In the genomic region with DNA sequence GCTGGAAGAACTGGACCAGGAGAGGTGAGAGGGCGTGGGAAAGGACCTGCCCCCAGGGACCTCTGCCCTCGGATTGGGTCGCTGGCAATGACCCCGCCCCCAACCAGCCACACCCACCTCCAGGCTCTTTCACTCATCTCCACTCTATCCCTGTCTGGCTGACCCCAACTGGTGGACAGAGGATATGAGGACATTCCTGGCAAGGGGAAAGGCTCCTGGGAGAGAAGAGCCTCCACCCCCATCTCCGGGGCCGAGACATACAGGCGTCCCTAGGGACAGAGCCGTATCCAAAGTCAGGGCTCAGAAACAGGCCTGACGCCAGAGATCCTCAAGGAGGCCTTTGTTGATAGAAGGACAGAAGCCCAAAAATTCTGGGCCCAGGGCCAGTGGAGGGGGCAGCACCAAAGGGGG, we compare ENCODE assay signal across 8 mouse cellular contexts. TPM values are rescaled to one million over a fixed set of nuclear protein-coding genes. Genes with fewer than 3 reads are reported as not detected.
DNase-seq lines count a peak whose midpoint lies in the region; ATAC-seq lines count a peak whose summit lies in the region.

No protein-coding gene starts in this region.

- no peaks in the 10 kb centered on the region for H3K9me3 ChIP-seq in intestine, embryonic 15.5 days
- no peaks in the 10 kb centered on the region for H3K9me3 ChIP-seq in liver, embryonic 12.5 days (replicated peaks)

- DNase-seq in frontal cortex, postnatal 25 days (ENCODE audit: low spot score in 2 of 2) = no peak
- DNase-seq in embryo, embryonic 11 days = peak; percentile 46
- DNase-seq in heart, adult 18-20 months = peak; percentile 87 to 92
- peak; percentile 47 for DNase-seq in neural tube, embryonic 10.5 days (ENCODE audit: extremely low spot score, low spot score)

- H3K4me3 ChIP-seq in intestine, embryonic 15.5 days (replicated peaks) = no peak overlapping the region
- no peak overlapping the region for H3K4me3 ChIP-seq in liver, embryonic 12.5 days

- H3K27me3 ChIP-seq in intestine, embryonic 15.5 days (replicated peaks) = peaks cover 73% of the 10 kb centered on the region
- peaks cover 99% of the 10 kb centered on the region for H3K27me3 ChIP-seq in liver, embryonic 12.5 days (replicated peaks)

- ATAC-seq in frontal cortex, adult (ENCODE audit: low TSS enrichment) = 0 out of 2 replicates have a peak, but pooled peaks have one; percentile 8
- peak; percentile 39 for ATAC-seq in intestine, embryonic 15.5 days
- ATAC-seq in liver, embryonic 12.5 days = peak; percentile 31
- no peak for ATAC-seq in granulocyte monocyte progenitor cell, adult 5-6 weeks (replicated peaks; ENCODE audit: poor library complexity, severe bottlenecking)

- H3K4me2 ChIP-seq in intestine, embryonic 15.5 days (replicated peaks) = peak overlapping the region; percentile 17
- H3K4me2 ChIP-seq in liver, embryonic 12.5 days = no peak overlapping the region; the same call in 1 of the 2 replicates

- H3K36me3 ChIP-seq in intestine, embryonic 15.5 days = no peaks in the 10 kb centered on the region
- no peaks in the 10 kb centered on the region for H3K36me3 ChIP-seq in liver, embryonic 12.5 days

- WGBS in intestine, embryonic 15.5 days = 11% methylated on average over 9 of the region's 9 CpGs
- WGBS in liver, embryonic 12.5 days (ENCODE audit: insufficient replicate concordance) = 25% methylated on average over 9 of the region's 9 CpGs

- H3K27ac ChIP-seq in intestine, embryonic 15.5 days = peak overlapping the region; percentile 40; the same call in 1 of the 2 replicates
- H3K27ac ChIP-seq in liver, embryonic 12.5 days = no peak overlapping the region

- H3K9ac ChIP-seq in intestine, embryonic 15.5 days = 0 out of 2 replicates have a peak overlapping the region, but pooled peaks have one; percentile 6
- no peak overlapping the region for H3K9ac ChIP-seq in liver, embryonic 12.5 days

- peaks cover 12% of the 10 kb centered on the region for H3K4me1 ChIP-seq in intestine, embryonic 15.5 days (replicated peaks)
- peaks cover 19% of the 10 kb centered on the region for H3K4me1 ChIP-seq in liver, embryonic 12.5 days

RNA-seq across cellular contexts. Expression of gene Apc2, which starts 6.7 kb away (rescaled TPM):
- total RNA-seq in heart, adult 18-20 months (2021) = 1 to 10 TPM; 2.6 to 2.8 TPM
- 4.9 and 6.5 TPM in 2 replicates for polyA plus RNA-seq in intestine, embryonic 15.5 days (2015; fragmentation: Nextera tagmentation; extraction: Ambion mirVana)
- polyA plus RNA-seq in liver, embryonic 12.5 days (2016; fragmentation: Nextera tagmentation; extraction: Ambion mirVana) = 0.17 and 0.22 TPM in 2 replicates
- not detected in 2 replicates for total RNA-seq in granulocyte monocyte progenitor cell, adult 5-6 weeks (2014; fragmentation: Nextera tagmentation)
- total RNA-seq in granulocyte monocyte progenitor cell, adult 5-6 weeks (2017) = not detected in 2 replicates

RNA-seq across cellular contexts. Expression of gene Rps15, which starts 10.2 kb away (rescaled TPM):
- 100 to 1,000 TPM; 745 to 872 TPM for total RNA-seq in heart, adult 18-20 months (2021)
- polyA plus RNA-seq in intestine, embryonic 15.5 days (2015; fragmentation: Nextera tagmentation; extraction: Ambion mirVana) = 974 and 1,020 TPM in 2 replicates
- polyA plus RNA-seq in liver, embryonic 12.5 days (2016; fragmentation: Nextera tagmentation; extraction: Ambion mirVana) = 872 and 920 TPM in 2 replicates
- 3,725 and 3,829 TPM in 2 replicates for total RNA-seq in granulocyte monocyte progenitor cell, adult 5-6 weeks (2014; fragmentation: Nextera tagmentation)
- total RNA-seq in granulocyte monocyte progenitor cell, adult 5-6 weeks (2017) = 2,646 and 2,810 TPM in 2 replicates

RNA-seq across cellular contexts. Expression of gene 2310011J03Rik, which starts 17.9 kb away (rescaled TPM):
- 10 to 100 TPM; 15.8 to 16.6 TPM for total RNA-seq in heart, adult 18-20 months (2021)
- 51.4 and 51.5 TPM in 2 replicates for polyA plus RNA-seq in intestine, embryonic 15.5 days (2015; fragmentation: Nextera tagmentation; extraction: Ambion mirVana)
- polyA plus RNA-seq in liver, embryonic 12.5 days (2016; fragmentation: Nextera tagmentation; extraction: Ambion mirVana) = 46.0 and 46.7 TPM in 2 replicates
- 35.2 and 45.0 TPM in 2 replicates for total RNA-seq in granulocyte monocyte progenitor cell, adult 5-6 weeks (2014; fragmentation: Nextera tagmentation)
- total RNA-seq in granulocyte monocyte progenitor cell, adult 5-6 weeks (2017) = 16.4 and 17.4 TPM in 2 replicates

RNA-seq across cellular contexts. Expression of gene Pcsk4, which starts 26.8 kb away (rescaled TPM):
- total RNA-seq in heart, adult 18-20 months (2021) = 1 to 10 TPM; 1.3 TPM
- polyA plus RNA-seq in intestine, embryonic 15.5 days (2015; fragmentation: Nextera tagmentation; extraction: Ambion mirVana) = 8.1 and 8.8 TPM in 2 replicates
- polyA plus RNA-seq in liver, embryonic 12.5 days (2016; fragmentation: Nextera tagmentation; extraction: Ambion mirVana) = 6.9 and 7.2 TPM in 2 replicates
- total RNA-seq in granulocyte monocyte progenitor cell, adult 5-6 weeks (2014; fragmentation: Nextera tagmentation) = 6.7 and 7.2 TPM in 2 replicates
- 0.98 and 1.6 TPM in 2 replicates for total RNA-seq in granulocyte monocyte progenitor cell, adult 5-6 weeks (2017)

RNA-seq across cellular contexts. Expression of gene Reep6, which starts 27.3 kb away (rescaled TPM):
- 1 to 10 TPM; 4.8 to 5.3 TPM for total RNA-seq in heart, adult 18-20 months (2021)
- polyA plus RNA-seq in intestine, embryonic 15.5 days (2015; fragmentation: Nextera tagmentation; extraction: Ambion mirVana) = 132 and 159 TPM in 2 replicates
- polyA plus RNA-seq in liver, embryonic 12.5 days (2016; fragmentation: Nextera tagmentation; extraction: Ambion mirVana) = 61.4 and 61.6 TPM in 2 replicates
- total RNA-seq in granulocyte monocyte progenitor cell, adult 5-6 weeks (2014; fragmentation: Nextera tagmentation) = 0.11 and 0.60 TPM in 2 replicates
- total RNA-seq in granulocyte monocyte progenitor cell, adult 5-6 weeks (2017) = 0.22 and 2.7 TPM in 2 replicates

Comparison
In these comparisons a context has a peak if more than half of its experiments do, and no peak if none do; other contexts are left out.
1. DNase-seq: peak in embryo, embryonic 11 days (single experiment), heart, adult 18-20 months (2 of 2) and neural tube, embryonic 10.5 days (single experiment); none in frontal cortex, postnatal 25 days (0 of 2).